Mouse (Mus musculus): ENCODE measurements around the gene Zbtb49.

GRCm38 (mm10) chr5:38241473-38241834, 21.2 kb upstream of the Zbtb49 start:
- TF ChIP-seq POLR2A (IDR thresholded peaks at IDR 0.05; ENCODE audit: borderline replicate concordance, insufficient read depth, low read length) (no peak), CTCF (IDR thresholded peaks at IDR 0.05; ENCODE audit: borderline replicate concordance, insufficient read depth, low read depth, low read length) (no peak)

All from cerebellum, adult 2 months (tissue).